Mouse (Mus musculus): ENCODE data around the gene Padi4.
A peak's percentile ranks its signal among the peaks of the same experiment; 100 is the strongest.

- TF ChIP-seq CTCF (conservative IDR thresholded peaks at IDR 0.05 in 1 of 2, IDR thresholded peaks at IDR 0.05 in 1 of 2; ENCODE audit: low read depth in 2 of 2, low read length in 2 of 2) (peak in 1 of 2 experiments; percentile 55; a peak in 1 of 4 replicates), TBP (conservative IDR thresholded peaks at IDR 0.05; ENCODE audit: low read depth, low read length) (0 out of 2 replicates have a peak, but pooled peaks have one; percentile 68), EP300 (IDR thresholded peaks at IDR 0.05; ENCODE audit: low read length) (no peak), CHD2 (IDR thresholded peaks at IDR 0.05; ENCODE audit: low read length) (no peak), E2F4 (IDR thresholded peaks at IDR 0.05; ENCODE audit: insufficient replicate concordance, low read depth, low read length) (no peak), USF2 (conservative IDR thresholded peaks at IDR 0.05; ENCODE audit: low read depth, low read length) (no peak), NELFE (IDR thresholded peaks at IDR 0.05; ENCODE audit: low read depth, low read length) (peak; percentile 43; the same call in 1 of the 2 replicates)
Measured at GRCm38 (mm10) chr4:140701049-140701715, 72.9 kb downstream of the Padi4 start.

Measured in CH12.LX (cell line).